Mouse (Mus musculus) bone marrow macrophage, adult 2 months (primary cell): Measurements from ENCODE around the gene Smim24.

Experiments used
- CTCF ChIP-seq: IDR thresholded peaks from 2 replicates; pipeline ENCODE4 v1.5.1; 2012; ENCODE audit warnings: low read depth, mild to moderate bottlenecking, low read length, moderate library complexity
- POLR2A ChIP-seq: IDR thresholded peaks from 2 replicates; pipeline ENCODE4 v1.6.1; 2012; ENCODE audit warnings: mild to moderate bottlenecking, low read depth, low read length, borderline replicate concordance

- TF ChIP-seq POLR2A (no peak), CTCF (no peak)
Observed at GRCm38 (mm10) chr10:81346453-81347067, 46.3 kb upstream of the Smim24 start.
